Mouse (Mus musculus) MEL (cell line): ENCODE measurements around the gene Ddit4. TPM values are rescaled to one million over a fixed set of nuclear protein-coding genes. Genes with fewer than 3 reads are reported as not detected.

Source experiments
- DNase-seq: peaks from one replicate; pipeline ENCODE4 v3.0.0; 2011; ENCODE audit warnings: low read depth, low spot score
- H3K27ac ChIP-seq: 2 replicates; pipeline ENCODE4 v1.5.1; 2012; ENCODE audit warnings: low read depth, mild to moderate bottlenecking, control low read depth, low read length, moderate library complexity; ENCODE audit not compliant: control insufficient read depth
- H3K27me3 ChIP-seq, 2 experiments: fragments of 150-350 bp in 1 of 2; sonication (generic) in 1 of 2; 2 replicates each; pipeline ENCODE4 v1.6.1; 2012; ENCODE audit warnings: low read length in 2 of 2, mild to moderate bottlenecking in 2 of 2, improper control_type of control experiment in 1 of 2, moderate library complexity in 1 of 2; ENCODE audit not compliant: insufficient read depth in 2 of 2, control insufficient read depth in 1 of 2
- H3K36me3 ChIP-seq, 2 experiments: 2 replicates each; pipeline ENCODE4 v1.6.1; 2012 to 2014; ENCODE audit warnings: low read length in 2 of 2, improper control_type of control experiment in 1 of 2, inconsistent platforms in 1 of 2, mild to moderate bottlenecking in 1 of 2; ENCODE audit not compliant: insufficient read depth in 2 of 2, control insufficient read depth in 1 of 2
- H3K4me1 ChIP-seq, 2 experiments: fragments of 150-350 bp in 1 of 2; sonication (generic) in 1 of 2; 2 replicates each; pipeline ENCODE4 v1.6.1; 2012; ENCODE audit warnings: low read length in 2 of 2, improper control_type of control experiment in 1 of 2, mild to moderate bottlenecking in 1 of 2; ENCODE audit not compliant: insufficient read depth in 2 of 2, control insufficient read depth in 1 of 2
- H3K4me3 ChIP-seq, 2 experiments: fragments of 150-350 bp in 1 of 2; sonication (generic) in 1 of 2; 2 replicates each; pipeline ENCODE4 v1.5.1; 2012; ENCODE audit warnings: low read depth in 2 of 2, low read length in 2 of 2, mild to moderate bottlenecking in 2 of 2, moderate library complexity in 2 of 2, control low read depth in 1 of 2, improper control_type of control experiment in 1 of 2; ENCODE audit not compliant: control insufficient read depth in 1 of 2, insufficient read depth in 1 of 2
- H3K79me2 ChIP-seq: 2 replicates; pipeline ENCODE4 v1.6.1; 2012; ENCODE audit warnings: mild to moderate bottlenecking, low read length, moderate library complexity; ENCODE audit not compliant: control insufficient read depth, poor library complexity, insufficient read depth
- H3K9ac ChIP-seq: 2 replicates; pipeline ENCODE4 v1.6.1; 2012; ENCODE audit warnings: low read depth, mild to moderate bottlenecking, control low read depth, low read length, moderate library complexity; ENCODE audit not compliant: control insufficient read depth, poor library complexity, severe bottlenecking
- H3K9me3 ChIP-seq: fragments of 150-350 bp; sonication (generic); replicated peaks from 2 replicates; pipeline ENCODE4 v1.6.1; 2012; ENCODE audit warnings: mild to moderate bottlenecking, low read length, improper control_type of control experiment, moderate library complexity; ENCODE audit not compliant: insufficient read depth
- E2F4 ChIP-seq: IDR thresholded peaks from 2 replicates; pipeline ENCODE4 v1.6.1; 2011; ENCODE audit warnings: low read depth, low read length, improper control_type of control experiment, borderline replicate concordance
- ELF1 ChIP-seq: IDR thresholded peaks from 2 replicates; pipeline ENCODE4 v1.6.1; 2014; ENCODE audit warnings: low read depth, mild to moderate bottlenecking, inconsistent platforms, low read length, improper control_type of control experiment, moderate library complexity
- EP300 ChIP-seq, 2 experiments: IDR thresholded peaks; 2 replicates each; pipeline ENCODE4 v1.6.1; 2011; ENCODE audit warnings: improper control_type of control experiment in 2 of 2, low read length in 2 of 2, low read depth in 1 of 2, mild to moderate bottlenecking in 1 of 2
- GABPA ChIP-seq: IDR thresholded peaks from 2 replicates; pipeline ENCODE4 v1.6.1; 2012; ENCODE audit warnings: low read depth, mild to moderate bottlenecking, inconsistent platforms, low read length, improper control_type of control experiment, moderate library complexity
- GATA1 ChIP-seq: IDR thresholded peaks from 2 replicates; pipeline ENCODE4 v1.6.1; 2011; ENCODE audit warnings: low read depth, low read length, improper control_type of control experiment
- HCFC1 ChIP-seq: IDR thresholded peaks from 2 replicates; pipeline ENCODE4 v1.6.1; 2012; ENCODE audit warnings: low read depth, mild to moderate bottlenecking, inconsistent platforms, low read length, improper control_type of control experiment, moderate library complexity
- MAX ChIP-seq: IDR thresholded peaks from 2 replicates; pipeline ENCODE4 v1.6.1; 2011; ENCODE audit warnings: low read length, improper control_type of control experiment
- MEF2A ChIP-seq: IDR thresholded peaks from 2 replicates; pipeline ENCODE4 v1.6.1; 2014; ENCODE audit warnings: low read depth, mild to moderate bottlenecking, inconsistent platforms, low read length, improper control_type of control experiment; ENCODE audit not compliant: poor library complexity, insufficient replicate concordance, severe bottlenecking; ENCODE audit errors: extremely low read depth
- MXI1 ChIP-seq: IDR thresholded peaks from 2 replicates; pipeline ENCODE4 v1.6.1; 2011; ENCODE audit warnings: mild to moderate bottlenecking, low read depth, low read length, improper control_type of control experiment
- MYB ChIP-seq: IDR thresholded peaks from 2 replicates; pipeline ENCODE4 v1.6.1; 2011; ENCODE audit warnings: mild to moderate bottlenecking, low read depth, low read length, improper control_type of control experiment
- MYC ChIP-seq: IDR thresholded peaks from 2 replicates; pipeline ENCODE4 v1.6.1; 2011; ENCODE audit warnings: low read depth, mild to moderate bottlenecking, low read length, improper control_type of control experiment, moderate library complexity
- POLR2A ChIP-seq, 2 experiments: IDR thresholded peaks; 2 replicates each; pipeline ENCODE4 v1.6.1; 2011 to 2012; ENCODE audit warnings: low read length in 2 of 2, mild to moderate bottlenecking in 2 of 2, control low read depth in 1 of 2, improper control_type of control experiment in 1 of 2, low read depth in 1 of 2, moderate library complexity in 1 of 2; ENCODE audit not compliant: control insufficient read depth in 1 of 2, insufficient read depth in 1 of 2, poor library complexity in 1 of 2
- RAD21 ChIP-seq: IDR thresholded peaks from 2 replicates; pipeline ENCODE4 v1.6.1; 2011; ENCODE audit warnings: mild to moderate bottlenecking, low read depth, low read length, improper control_type of control experiment
- TAL1 ChIP-seq: IDR thresholded peaks from 2 replicates; pipeline ENCODE4 v1.6.1; 2012; ENCODE audit warnings: mild to moderate bottlenecking, inconsistent platforms, low read length, moderate library complexity, mixed read lengths
- USF2 ChIP-seq, 2 experiments: IDR thresholded peaks; 2 replicates each; pipeline ENCODE4 v1.6.1; 2011 to 2012; ENCODE audit warnings: improper control_type of control experiment in 2 of 2, low read length in 2 of 2, borderline replicate concordance in 1 of 2, inconsistent platforms in 1 of 2, low read depth in 1 of 2, mild to moderate bottlenecking in 1 of 2; ENCODE audit not compliant: insufficient read depth in 1 of 2
- ZC3H11A ChIP-seq: IDR thresholded peaks from 2 replicates; pipeline ENCODE4 v1.6.1; 2012; ENCODE audit warnings: low read depth, mild to moderate bottlenecking, inconsistent platforms, low read length, improper control_type of control experiment
- ZKSCAN1 ChIP-seq: IDR thresholded peaks from 2 replicates; pipeline ENCODE4 v1.6.1; 2012; ENCODE audit warnings: low read depth, mild to moderate bottlenecking, inconsistent platforms, low read length, improper control_type of control experiment, moderate library complexity
- polyA plus RNA-seq, 2 experiments: library from polyadenylated mRNA; stranded (reverse) in 1 of 2; unstranded in 1 of 2; fragments of >175 nt in 1 of 2; fragments of >200 nt in 1 of 2; gene quantifications; 2 replicates each; pipeline versions ENCODE4 v1.2.1 to v1.2.4; 2012; ENCODE audit warnings: low replicate concordance in 2 of 2, low read depth in 1 of 2; ENCODE audit not compliant: insufficient read length in 2 of 2, insufficient read depth in 1 of 2, missing spikeins in 1 of 2
- total RNA-seq: library from RNA; depleted of rRNA; stranded (reverse); fragments of 300-350 nt; gene quantifications from 2 replicates; pipeline ENCODE4 v1.2.3, GENCODE M21; 2012

Gene Ddit4
- total and polyA plus RNA-seq, 3 experiments: 2.6 to 11.6 TPM; not detected in 1

DNA sequence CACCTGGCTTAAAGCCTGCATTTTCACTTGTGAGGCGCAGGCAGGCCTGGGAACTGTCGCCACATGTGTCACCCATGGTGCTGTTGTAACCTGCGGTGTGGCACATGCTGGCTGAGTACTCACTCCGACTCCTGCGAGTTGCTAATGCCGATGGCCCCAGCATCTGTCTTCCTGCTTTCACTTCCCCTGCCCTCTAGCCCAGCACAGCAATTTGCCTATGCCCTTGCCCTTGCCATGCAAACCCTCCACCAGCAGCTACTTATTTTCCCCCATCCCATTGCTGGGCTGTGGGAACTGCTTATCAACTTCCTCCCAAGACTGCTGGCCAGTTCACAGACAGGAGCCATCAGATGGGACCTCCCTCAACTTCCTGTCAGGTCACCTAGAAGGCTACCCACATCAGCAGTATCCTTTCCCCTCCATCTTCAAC lies 29.2 kb upstream of the Ddit4 start:
- DNase-seq: peak; percentile 51
- Histone ChIP-seq H3K27ac (no peak overlapping the region), H3K27me3 (no peaks in the 10 kb centered on the region), H3K36me3 (peaks cover 0 to 26% of the 10 kb centered on the region in 2 experiments; a peak in 2 of 4 replicates), H3K79me2 (no peaks in the 10 kb centered on the region), H3K9me3 (no peaks in the 10 kb centered on the region), H3K4me3 (no peak overlapping the region), H3K4me1 (peaks cover 12 to 26% of the 10 kb centered on the region in 2 experiments), H3K9ac (no peak overlapping the region)
- TF ChIP-seq GATA1 (peak; percentile 55; the same call in 1 of the 2 replicates), USF2 (IDR thresholded peaks at IDR 0.05; ENCODE audit: borderline replicate concordance in 1 of 2, insufficient read depth in 1 of 2, low read depth in 1 of 2, low read length in 2 of 2) (no peak), ZKSCAN1 (no peak), TAL1 (peak; percentile 30), MYC (no peak), ELF1 (no peak), MAX (no peak), MYB (no peak), POLR2A (IDR thresholded peaks at IDR 0.05; ENCODE audit: control insufficient read depth in 1 of 2, insufficient read depth in 1 of 2, low read depth in 1 of 2, low read length in 2 of 2, poor library complexity in 1 of 2) (no peak), GABPA (no peak), EP300 (IDR thresholded peaks at IDR 0.05; ENCODE audit: low read depth in 1 of 2, low read length in 2 of 2) (peak in 1 of 2 experiments; percentile 26; a peak in 1 of 4 replicates), MEF2A (no peak)

GRCm38 (mm10) chr10:59978873-59979743 lies 27.5 kb upstream of the Ddit4 start:
- no peaks in the 10 kb centered on the region for H3K9me3 ChIP-seq
- H3K27me3 ChIP-seq: no peaks in the 10 kb centered on the region
- H3K9ac ChIP-seq: peak overlapping the region; percentile 35
- peak overlapping the region in 1 of 2 experiments; percentile 13; a peak in 1 of 4 replicates for H3K4me3 ChIP-seq
- H3K27ac ChIP-seq: peak overlapping the region; percentile 4; the same call in 1 of the 2 replicates
- no peaks in the 10 kb centered on the region for H3K79me2 ChIP-seq
- DNase-seq: peak; percentile 87
- TF ChIP-seq ZC3H11A: no peak
- TF ChIP-seq E2F4: no peak
- TF ChIP-seq ELF1: 0 out of 2 replicates have a peak, but pooled peaks have one; percentile 10
- TF ChIP-seq MXI1: peak; percentile 18; the same call in 1 of the 2 replicates
- TF ChIP-seq HCFC1: no peak
- TF ChIP-seq POLR2A (IDR thresholded peaks at IDR 0.05; ENCODE audit: control insufficient read depth in 1 of 2, insufficient read depth in 1 of 2, low read depth in 1 of 2, low read length in 2 of 2, poor library complexity in 1 of 2): no peak
- peak; percentile 8; the same call in 1 of the 2 replicates for TF ChIP-seq GATA1
- no peak for TF ChIP-seq RAD21
- peaks cover 0 to 35% of the 10 kb centered on the region in 2 experiments; a peak in 2 of 4 replicates for H3K36me3 ChIP-seq
- peaks cover 21 to 40% of the 10 kb centered on the region in 2 experiments for H3K4me1 ChIP-seq
